Mouse (Mus musculus): Measurements from ENCODE around the gene Wfdc3. TPM values are rescaled to one million over a fixed set of nuclear protein-coding genes. Genes with fewer than 3 reads are reported as not detected.

The Wfdc3 gene
- polyA plus RNA-seq, 1 experiment from 2014 or later: 0.95 TPM

- H3K27ac ChIP-seq (ENCODE audit: low read length): no peak overlapping the region
- H3K4me1 ChIP-seq (ENCODE audit: control insufficient read depth, insufficient read depth, low read length): peaks cover 8% of the 10 kb centered on the region; the same call in 1 of the 2 replicates
- no peaks in the 10 kb centered on the region for H3K9me3 ChIP-seq (ENCODE audit: control insufficient read depth, low read depth, low read length)
- no peak overlapping the region for H3K4me2 ChIP-seq (replicated peaks; ENCODE audit: low read depth, low read length)
- H3K27me3 ChIP-seq (ENCODE audit: control insufficient read depth, insufficient read depth, low read length): no peaks in the 10 kb centered on the region
- H3K9ac ChIP-seq (replicated peaks; ENCODE audit: low read depth, low read length): no peak overlapping the region
- H3K36me3 ChIP-seq (ENCODE audit: control insufficient read depth, insufficient read depth, low read length): peaks cover 22% of the 10 kb centered on the region
- H3K4me3 ChIP-seq (ENCODE audit: low read depth, low read length): no peak overlapping the region
- WGBS: 80% methylated on average over 10 of the region's 10 CpGs
- ATAC-seq (ENCODE audit: insufficient number of reproducible peaks, insufficient read depth, low FRiP score, low read depth): no peak
These were observed 42.0 kb upstream of the Wfdc3 start for GRCm38 (mm10) chr2:164787779-164788178.

DNA sequence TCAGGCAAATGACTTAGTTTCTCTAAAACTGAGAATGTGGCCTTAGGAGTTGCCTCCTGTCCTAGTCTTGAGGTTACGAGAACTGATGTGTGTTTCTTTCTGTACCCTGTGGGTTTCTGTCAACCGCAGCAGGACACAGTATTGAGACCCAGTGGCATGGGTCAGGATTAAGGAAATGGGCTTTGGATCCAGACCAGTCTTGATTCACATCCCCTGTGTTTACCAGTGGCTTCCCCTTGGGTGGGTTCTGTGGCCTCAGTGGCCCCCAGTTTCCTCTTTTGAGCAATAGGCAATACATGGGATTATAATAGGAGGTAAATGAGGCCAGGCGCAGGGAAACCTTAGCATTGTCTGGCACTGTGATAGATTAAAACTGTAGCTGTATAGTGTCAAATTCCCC is 41.3 kb upstream of the Wfdc3 start:
- H3K36me3 ChIP-seq (ENCODE audit: control insufficient read depth, insufficient read depth, low read length): peaks cover 15% of the 10 kb centered on the region
- H3K9ac ChIP-seq (replicated peaks; ENCODE audit: low read depth, low read length): no peak overlapping the region
- H3K9me3 ChIP-seq (ENCODE audit: control insufficient read depth, low read depth, low read length): no peaks in the 10 kb centered on the region
- H3K27ac ChIP-seq (ENCODE audit: low read length): no peak overlapping the region; the same call in 1 of the 2 replicates
- peak overlapping the region; percentile 66 for H3K4me3 ChIP-seq (ENCODE audit: low read depth, low read length)
- no peaks in the 10 kb centered on the region for H3K27me3 ChIP-seq (ENCODE audit: control insufficient read depth, insufficient read depth, low read length)
- peak overlapping the region; percentile 82 for H3K4me2 ChIP-seq (replicated peaks; ENCODE audit: low read depth, low read length)
- H3K4me1 ChIP-seq (ENCODE audit: control insufficient read depth, insufficient read depth, low read length): peaks cover 8% of the 10 kb centered on the region; the same call in 1 of the 2 replicates
- WGBS: 88% methylated on average over 3 of the region's 3 CpGs
- no peak for ATAC-seq (ENCODE audit: insufficient number of reproducible peaks, insufficient read depth, low FRiP score, low read depth)

DNA sequence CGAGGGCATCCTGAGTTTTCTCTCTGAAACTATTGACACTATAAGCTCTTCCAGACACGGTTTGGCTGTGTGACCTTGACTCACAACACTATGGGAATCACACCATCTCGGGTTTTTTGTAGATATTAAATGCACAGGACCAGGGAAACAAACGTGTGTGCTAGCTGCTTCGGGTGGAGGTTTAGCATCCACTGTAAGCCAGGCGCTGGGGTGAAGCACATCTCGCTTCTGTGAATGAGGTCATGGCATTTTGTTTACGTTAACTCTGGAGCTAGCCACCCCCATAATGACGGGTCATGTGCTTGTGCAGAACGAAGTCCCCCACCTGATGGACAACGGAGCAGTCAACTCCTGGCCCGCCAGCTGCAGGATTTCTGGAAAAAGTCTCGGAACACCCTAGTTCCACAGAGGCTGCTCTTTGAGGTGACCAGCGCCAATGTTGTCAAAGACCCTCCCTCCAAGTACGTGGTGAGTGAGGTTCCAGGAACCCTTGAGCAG is 40.7 kb upstream of the Wfdc3 start:
- peak; percentile 3; the same call in 1 of the 2 replicates for ATAC-seq (ENCODE audit: insufficient number of reproducible peaks, insufficient read depth, low FRiP score, low read depth)
- H3K4me3 ChIP-seq (ENCODE audit: low read depth, low read length): peak overlapping the region; percentile 66
- no peaks in the 10 kb centered on the region for H3K27me3 ChIP-seq (ENCODE audit: control insufficient read depth, insufficient read depth, low read length)
- peaks cover 8% of the 10 kb centered on the region; the same call in 1 of the 2 replicates for H3K4me1 ChIP-seq (ENCODE audit: control insufficient read depth, insufficient read depth, low read length)
- H3K9ac ChIP-seq (replicated peaks; ENCODE audit: low read depth, low read length): peak overlapping the region; percentile 64
- H3K27ac ChIP-seq (ENCODE audit: low read length): peak overlapping the region; percentile 86; the same call in 1 of the 2 replicates
- H3K9me3 ChIP-seq (ENCODE audit: control insufficient read depth, low read depth, low read length): no peaks in the 10 kb centered on the region
- 6% methylated on average over 15 of the region's 15 CpGs for WGBS
- H3K4me2 ChIP-seq (replicated peaks; ENCODE audit: low read depth, low read length): peak overlapping the region; percentile 82
- H3K36me3 ChIP-seq (ENCODE audit: control insufficient read depth, insufficient read depth, low read length): peaks cover 9% of the 10 kb centered on the region; the same call in 1 of the 2 replicates

DNA sequence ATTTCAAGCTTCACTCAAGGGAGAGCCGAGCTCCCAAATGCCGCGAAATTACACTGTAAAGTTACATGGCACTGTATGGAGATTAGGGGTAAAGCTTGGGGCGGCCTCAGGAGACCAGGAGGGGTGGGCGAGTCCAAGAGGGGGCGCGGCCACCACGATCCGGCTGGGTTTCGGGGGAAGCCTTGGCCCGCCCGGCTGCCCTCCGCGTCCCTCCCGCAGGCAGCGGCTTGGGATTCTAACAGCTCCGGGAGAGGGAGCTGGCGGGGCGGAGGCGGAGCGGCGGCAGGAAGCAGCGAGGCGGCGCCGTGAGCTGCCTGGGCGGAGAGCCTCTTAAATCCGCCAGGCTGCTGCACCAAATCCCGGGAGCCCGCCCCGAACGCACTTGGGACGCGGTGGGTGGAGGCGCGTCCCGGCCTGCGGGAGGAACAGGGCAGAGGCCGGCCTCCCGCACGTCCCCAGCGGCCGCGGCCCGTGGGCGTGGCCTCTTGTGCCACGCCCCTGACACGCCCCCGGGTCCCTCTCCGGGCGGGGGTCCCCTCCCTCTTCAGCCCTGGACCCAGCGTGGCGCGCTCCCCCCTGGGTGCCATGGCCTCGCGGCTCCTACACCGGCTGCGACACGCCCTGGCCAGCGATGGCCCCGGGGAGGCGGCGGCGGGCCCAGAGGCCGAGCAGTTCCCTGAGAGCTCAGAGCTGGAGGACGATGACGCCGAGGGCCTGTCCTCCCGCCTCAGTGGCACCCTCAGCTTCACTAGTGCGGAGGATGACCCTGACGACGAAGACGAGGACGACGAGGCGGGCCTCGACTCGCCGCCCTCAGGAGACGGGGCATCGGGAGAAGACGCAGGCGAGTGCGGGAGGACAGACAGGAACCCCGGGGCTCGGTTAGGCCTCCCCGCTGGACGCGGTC is 40.0 kb upstream of the Wfdc3 start, which contains the start of gene Snx21:
TSS of gene Snx21 (plus strand) at position 343 of the 907 bp plus-strand sequence.
- H3K27me3 ChIP-seq (ENCODE audit: control insufficient read depth, insufficient read depth, low read length): no peaks in the 10 kb centered on the region
- H3K4me1 ChIP-seq (ENCODE audit: control insufficient read depth, insufficient read depth, low read length): peaks cover 8% of the 10 kb centered on the region; the same call in 1 of the 2 replicates
- H3K27ac ChIP-seq (ENCODE audit: low read length): peak within 1 kb of the TSS; percentile 86
- H3K4me2 ChIP-seq (replicated peaks; ENCODE audit: low read depth, low read length): peak within 1 kb of the TSS; percentile 82
- H3K9me3 ChIP-seq (ENCODE audit: control insufficient read depth, low read depth, low read length): no peaks in the 10 kb centered on the region
- peak within 1 kb of the TSS; percentile 64 for H3K9ac ChIP-seq (replicated peaks; ENCODE audit: low read depth, low read length)
- H3K4me3 ChIP-seq (ENCODE audit: low read depth, low read length): peak within 1 kb of the TSS; percentile 66
- under 1% methylated on average over 86 of the region's 89 CpGs for WGBS
- peaks cover 3% of the 10 kb centered on the region; the same call in 1 of the 2 replicates for H3K36me3 ChIP-seq (ENCODE audit: control insufficient read depth, insufficient read depth, low read length)
- ATAC-seq (ENCODE audit: insufficient number of reproducible peaks, insufficient read depth, low FRiP score, low read depth): peak; percentile 92

GRCm38 (mm10) chr2:164784869-164785420 is 39.2 kb upstream of the Wfdc3 start:
- ATAC-seq (ENCODE audit: insufficient number of reproducible peaks, insufficient read depth, low FRiP score, low read depth): no peak
- H3K4me1 ChIP-seq (ENCODE audit: control insufficient read depth, insufficient read depth, low read length): peaks cover 8% of the 10 kb centered on the region; the same call in 1 of the 2 replicates
- H3K27ac ChIP-seq (ENCODE audit: low read length): peak overlapping the region; percentile 86; the same call in 1 of the 2 replicates

DNA sequence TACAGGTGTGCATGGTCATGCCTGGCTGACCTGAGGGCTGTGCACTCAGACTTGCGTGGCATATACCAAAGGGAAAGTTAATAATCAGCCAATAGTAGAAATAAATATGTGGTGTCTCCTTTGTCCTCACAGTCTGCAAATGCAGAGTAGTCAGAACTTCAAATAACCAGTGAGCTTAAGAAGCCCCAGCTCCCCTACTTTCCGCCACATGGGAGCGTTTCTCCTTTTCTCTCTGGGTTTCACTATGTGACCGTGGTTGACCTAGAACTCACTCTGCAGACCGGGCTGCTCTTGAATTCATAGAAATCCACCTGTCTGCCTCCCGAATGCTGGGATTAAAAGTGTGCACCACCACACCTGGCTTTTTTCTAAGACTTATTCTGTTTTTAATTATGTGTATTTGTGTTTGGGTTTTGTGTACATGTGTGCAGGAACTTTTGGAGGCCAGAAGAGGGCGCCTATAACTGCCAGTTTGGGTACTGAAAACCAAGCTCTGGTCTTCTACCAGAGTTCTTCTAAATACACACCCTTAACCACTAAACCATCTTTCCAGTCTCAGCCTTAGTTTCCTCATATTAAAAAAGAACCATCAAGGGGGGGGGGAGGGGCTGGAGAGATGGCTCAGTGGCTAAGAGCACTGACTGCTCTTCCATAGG is 38.3 kb upstream of the Wfdc3 start:
- Histone ChIP-seq H3K9ac (replicated peaks; ENCODE audit: low read depth, low read length) (no peak overlapping the region), H3K27ac (ENCODE audit: low read length) (no peak overlapping the region), H3K4me3 (ENCODE audit: low read depth, low read length) (no peak overlapping the region), H3K9me3 (ENCODE audit: control insufficient read depth, low read depth, low read length) (no peaks in the 10 kb centered on the region), H3K4me1 (ENCODE audit: control insufficient read depth, insufficient read depth, low read length) (peaks cover 8% of the 10 kb centered on the region; the same call in 1 of the 2 replicates), H3K27me3 (ENCODE audit: control insufficient read depth, insufficient read depth, low read length) (no peaks in the 10 kb centered on the region), H3K4me2 (replicated peaks; ENCODE audit: low read depth, low read length) (peak overlapping the region; percentile 82), H3K36me3 (ENCODE audit: control insufficient read depth, insufficient read depth, low read length) (peaks cover 3% of the 10 kb centered on the region; the same call in 1 of the 2 replicates)
- ATAC-seq (ENCODE audit: insufficient number of reproducible peaks, insufficient read depth, low FRiP score, low read depth): no peak
- WGBS: 72% methylated on average over 7 of the region's 7 CpGs

More at GRCm38 (mm10) chr2:164784869-164785420, 39.2 kb upstream of the Wfdc3 start:
- no peaks in the 10 kb centered on the region for H3K9me3 ChIP-seq (ENCODE audit: control insufficient read depth, low read depth, low read length)
- H3K4me3 ChIP-seq (ENCODE audit: low read depth, low read length): peak overlapping the region; percentile 66
- peaks cover 3% of the 10 kb centered on the region; the same call in 1 of the 2 replicates for H3K36me3 ChIP-seq (ENCODE audit: control insufficient read depth, insufficient read depth, low read length)
- H3K4me2 ChIP-seq (replicated peaks; ENCODE audit: low read depth, low read length): peak overlapping the region; percentile 82
- no peaks in the 10 kb centered on the region for H3K27me3 ChIP-seq (ENCODE audit: control insufficient read depth, insufficient read depth, low read length)
- H3K9ac ChIP-seq (replicated peaks; ENCODE audit: low read depth, low read length): peak overlapping the region; percentile 64; the same call in 1 of the 2 replicates
- 5% methylated on average over 7 of the region's 7 CpGs for WGBS

DNA sequence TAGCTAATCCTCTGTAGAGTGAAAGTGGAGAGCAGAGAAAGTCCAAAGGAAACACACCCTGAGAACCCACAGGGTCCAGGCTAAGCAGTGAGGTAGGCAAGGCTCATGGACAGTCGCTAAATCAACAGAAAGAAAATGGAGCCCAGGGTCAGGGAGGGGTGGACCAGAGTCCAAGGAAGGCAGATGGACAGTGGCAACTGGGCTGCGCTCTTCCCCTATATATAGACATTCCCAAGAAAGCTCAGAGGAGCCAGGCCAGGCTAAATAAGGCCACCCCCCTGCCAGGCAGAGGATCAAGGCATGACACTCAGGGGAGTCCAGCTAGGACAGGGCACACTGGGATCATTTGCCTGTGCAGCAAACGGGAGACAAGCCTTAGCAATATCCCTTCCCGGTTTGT is 36.1 kb upstream of the Wfdc3 start:
- Histone ChIP-seq H3K4me1 (ENCODE audit: control insufficient read depth, insufficient read depth, low read length) (peaks cover 4% of the 10 kb centered on the region; the same call in 1 of the 2 replicates), H3K9me3 (ENCODE audit: control insufficient read depth, low read depth, low read length) (no peaks in the 10 kb centered on the region), H3K27me3 (ENCODE audit: control insufficient read depth, insufficient read depth, low read length) (no peaks in the 10 kb centered on the region), H3K4me2 (replicated peaks; ENCODE audit: low read depth, low read length) (no peak overlapping the region), H3K36me3 (ENCODE audit: control insufficient read depth, insufficient read depth, low read length) (no peaks in the 10 kb centered on the region), H3K27ac (ENCODE audit: low read length) (no peak overlapping the region), H3K9ac (replicated peaks; ENCODE audit: low read depth, low read length) (no peak overlapping the region), H3K4me3 (ENCODE audit: low read depth, low read length) (no peak overlapping the region)
- WGBS: 74% methylated on average over 4 of the region's 4 CpGs
- no peak for ATAC-seq (ENCODE audit: insufficient number of reproducible peaks, insufficient read depth, low FRiP score, low read depth)

Measured in stomach, embryonic 14.5 days (tissue).